Mouse (Mus musculus) heart, postnatal 14 days (tissue): Measurements from ENCODE around the gene Eda. TPM values are rescaled to one million over a fixed set of nuclear protein-coding genes. Genes with fewer than 3 reads are reported as not detected.
A peak's percentile ranks its signal among the peaks of the same experiment; 100 is the strongest.

Source experiments
- DNase-seq, 2 experiments: peaks; one replicate each; pipeline ENCODE4 v3.0.0; 2021 to 2022
- intact Hi-C: fragments of 180-260 bp; cut with DNase I; formaldehyde crosslinking; loops from one replicate; pipeline ENCODE4 v1.15.1; 2025
- long read RNA-seq, 2 experiments: library from polyadenylated mRNA; stranded (forward); transcript quantifications; one replicate each; pipeline ENCODE4 v2.0.0; 2021
- total RNA-seq, 2 experiments: library from RNA; stranded (reverse); gene quantifications; 2 replicates each; pipeline ENCODE4 v1.2.3; 2021

Gene Eda
- 1 to 10 TPM; 2.4 to 3.2 TPM for total RNA-seq
- long read RNA-seq, experiment 1: 0 reads
- long read RNA-seq, experiment 2, partial matches to known transcripts: 0 of 3 reads
- long read RNA-seq, experiment 2, other reads (novel, unspliced or antisense): 3 of 3 reads

GRCm38 (mm10) chrX:99975250-99975984 is at the start of gene Eda:
Gene Eda, plus strand, starts transcription at chrX:99975606.
- peak; percentile 87 for DNase-seq
- intact Hi-C loops: loop anchor here (10.0 kb wide), 1 partner anchor 251 kb away; no protein-coding TSS in a partner anchor

- DNase-seq: no peak
- intact Hi-C loops: no loop called here
Measured at GRCm38 (mm10) chrX:99961002-99961401, 14.4 kb upstream of the Eda start.

GRCm38 (mm10) chrX:99970111-99970510 is 5.3 kb upstream of the Eda start:
- intact Hi-C loops: loop anchor here (10.0 kb wide), 1 partner anchor 245 kb away; no protein-coding TSS in a partner anchor
- no peak for DNase-seq

- intact Hi-C loops: loop anchor here (10.0 kb wide), 1 partner anchor 250 kb away; no protein-coding TSS in a partner anchor
- DNase-seq: peak; percentile 10 to 20
Measured at GRCm38 (mm10) chrX:99974381-99974780, 1.0 kb upstream of the Eda start.

GRCm38 (mm10) chrX:99974803-99975202 is 603 bp upstream of the Eda start:
- peak in 1 of 2 experiments; percentile 1 for DNase-seq

GRCm38 (mm10) chrX:99975985-99976924 is 849 bp downstream of the Eda start:
- intact Hi-C loops: loop anchor here (10.0 kb wide), 1 partner anchor 251 kb away; no protein-coding TSS in a partner anchor
- DNase-seq: peak; percentile 17 to 30

More at GRCm38 (mm10) chrX:99974803-99975202, 603 bp upstream of the Eda start:
- intact Hi-C loops: loop anchor here (10.0 kb wide), 1 partner anchor 250 kb away; no protein-coding TSS in a partner anchor

- intact Hi-C loops: loop anchor here (2.0 to 10.0 kb wide), 2 partner anchors 126 to 254 kb away; no protein-coding TSS in a partner anchor
- DNase-seq: no peak
Measured at GRCm38 (mm10) chrX:99978354-99978753, 2.9 kb downstream of the Eda start.

GRCm38 (mm10) chrX:99993434-99993833 is 18.0 kb downstream of the Eda start:
- intact Hi-C loops: no loop called here

GRCm38 (mm10) chrX:99999342-99999741 is 23.9 kb downstream of the Eda start:
- no peak for DNase-seq

More at GRCm38 (mm10) chrX:99993434-99993833, 18.0 kb downstream of the Eda start:
- no peak for DNase-seq

GRCm38 (mm10) chrX:100118362-100118761 is 143.0 kb downstream of the Eda start:
- DNase-seq: no peak
- intact Hi-C loops: no loop called here

More at GRCm38 (mm10) chrX:99999342-99999741, 23.9 kb downstream of the Eda start:
- intact Hi-C loops: no loop called here

GRCm38 (mm10) chrX:100195286-100195685 is 219.9 kb downstream of the Eda start:
- intact Hi-C loops: no loop called here
- peak; percentile 2 to 14 for DNase-seq

GRCm38 (mm10) chrX:100313652-100314051 is 338.2 kb downstream of the Eda start:
- intact Hi-C loops: no loop called here
- DNase-seq: no peak

- intact Hi-C loops: no loop called here
- DNase-seq: no peak
Measured at GRCm38 (mm10) chrX:100314172-100314902, 338.9 kb downstream of the Eda start.

GRCm38 (mm10) chrX:100340687-100341086 is 365.3 kb downstream of the Eda start:
- intact Hi-C loops: no loop called here
- no peak for DNase-seq

GRCm38 (mm10) chrX:100344433-100344832 is 369.0 kb downstream of the Eda start:
- DNase-seq: no peak
- intact Hi-C loops: no loop called here

GRCm38 (mm10) chrX:100356974-100357373 is 381.6 kb downstream of the Eda start:
- intact Hi-C loops: no loop called here
- no peak for DNase-seq

GRCm38 (mm10) chrX:100389887-100390286 is 414.5 kb downstream of the Eda start:
- no peak for DNase-seq
- intact Hi-C loops: loop anchor here (5.0 kb wide), 2 partner anchors 538 to 578 kb away; no protein-coding TSS in a partner anchor

GRCm38 (mm10) chrX:100392304-100392703 is 416.9 kb downstream of the Eda start:
- peak; percentile 27 to 45 for DNase-seq
- intact Hi-C loops: loop anchor here (5.0 kb wide), 2 partner anchors 540 to 580 kb away; no protein-coding TSS in a partner anchor

GRCm38 (mm10) chrX:100394223-100394861 is 418.9 kb downstream of the Eda start:
- intact Hi-C loops: loop anchor here (2.0 to 5.0 kb wide), 3 partner anchors 86 to 582 kb away; no protein-coding TSS in a partner anchor
- DNase-seq: no peak
